In genomic region chr6:140953721-140954120, GRCm38 (mm10) we compare ENCODE assay signal across 14 mouse cellular contexts.
DNase-seq lines count a peak whose midpoint lies in the region; ATAC-seq and TF ChIP-seq lines count a peak whose summit lies in the region.
"Had no signal": no experiment of that assay in that cellular context is flagged by ENCODE, and none has a peak within 500 bp of the region (broad histone marks: within the 10 kb centered on the region; RNA-seq: fewer than 3 reads in every experiment).

No protein-coding gene starts in this region.

- peaks cover 25% of the 10 kb centered on the region for H3K4me1 ChIP-seq in forebrain, embryonic 16.5 days (replicated peaks; ENCODE audit: control insufficient read depth, insufficient read depth, low read length)
- no peaks in the 10 kb centered on the region for H3K4me1 ChIP-seq in lung, postnatal 0 days (ENCODE audit: insufficient read depth, low read depth, low read length)

- no peak for TF ChIP-seq CTCF in left cerebral cortex, adult 2 months (IDR thresholded peaks at IDR 0.05)
- no peak for TF ChIP-seq CTCF in lung, postnatal 0 days (IDR thresholded peaks at IDR 0.05)

- H3K9ac ChIP-seq in forebrain, embryonic 16.5 days (replicated peaks; ENCODE audit: low read depth, low read length), result no peak overlapping the region
- H3K9ac ChIP-seq in lung, postnatal 0 days (replicated peaks; ENCODE audit: low read depth), result no peak overlapping the region
- H3K9ac ChIP-seq: embryonic facial prominence, embryonic 13.5 days had no signal

- peak; percentile 18 for DNase-seq in cerebellum, adult 11-12 months
- no peak for DNase-seq in cerebellum, postnatal 4 days (ENCODE audit: low spot score in 2 of 2)
- DNase-seq in left cerebral cortex, adult 2 months (ENCODE audit: extremely low spot score in 1 of 2, low spot score in 2 of 2), result peak; percentile 10 to 22
- DNase-seq in left cerebral cortex, postnatal 10 days (ENCODE audit: extremely low spot score in 1 of 2, low spot score in 2 of 2), result no peak
- peak; percentile 70 for DNase-seq in NIH3T3 (ENCODE audit: low read depth)
- DNase-seq in lung, postnatal 0 days (ENCODE audit: low spot score), result no peak
- no peak for DNase-seq in retina, postnatal 1 day
- DNase-seq: lung, adult 2 months; thymus, adult 18-20 months had no signal

- H3K9me3 ChIP-seq in forebrain, embryonic 16.5 days (ENCODE audit: control insufficient read depth, low read length), result no peaks in the 10 kb centered on the region
- no peaks in the 10 kb centered on the region for H3K9me3 ChIP-seq in lung, postnatal 0 days (ENCODE audit: low read length)
- H3K9me3 ChIP-seq: embryonic facial prominence, embryonic 13.5 days had no signal

- H3K36me3 ChIP-seq in forebrain, embryonic 16.5 days (ENCODE audit: control insufficient read depth, insufficient read depth), result no peaks in the 10 kb centered on the region
- no peaks in the 10 kb centered on the region for H3K36me3 ChIP-seq in lung, postnatal 0 days (ENCODE audit: insufficient read depth, low read length)
- H3K36me3 ChIP-seq: embryonic facial prominence, embryonic 13.5 days had no signal

- WGBS in forebrain, embryonic 16.5 days, result 38% methylated on average over 1 of the region's 1 CpGs
- 68% methylated on average over 1 of the region's 1 CpGs for WGBS in lung, postnatal 0 days

- ATAC-seq in forebrain, embryonic 16.5 days, result no peak
- ATAC-seq in lung, postnatal 0 days, result no peak
- ATAC-seq: CD4-positive, CD25-positive, alpha-beta regulatory T cell, adult 4 months; inflammation-experienced regulatory T-cells, adult 6 months had no signal

- no peak for TF ChIP-seq EP300 in lung, postnatal 0 days (IDR thresholded peaks at IDR 0.05)

- H3K27ac ChIP-seq in left cerebral cortex, adult 2 months, result no peak overlapping the region
- H3K27ac ChIP-seq in forebrain, embryonic 16.5 days (ENCODE audit: low read length), result peak overlapping the region; percentile 83
- H3K27ac ChIP-seq in lung, postnatal 0 days (ENCODE audit: low read length), result no peak overlapping the region
- H3K27ac ChIP-seq: embryonic facial prominence, embryonic 13.5 days; kidney, postnatal 0 days had no signal

- no peak overlapping the region for H3K4me2 ChIP-seq in forebrain, embryonic 16.5 days (ENCODE audit: low read length)
- no peak overlapping the region for H3K4me2 ChIP-seq in lung, postnatal 0 days (replicated peaks; ENCODE audit: low read depth, low read length)
- H3K4me2 ChIP-seq: embryonic facial prominence, embryonic 13.5 days had no signal

- intact Hi-C loops in left cerebral cortex, adult 2 months (cut with DNase I), result no loop called here
- intact Hi-C loops in left cerebral cortex, postnatal 10 days (cut with DNase I), result no loop called here

- no peaks in the 10 kb centered on the region for H3K27me3 ChIP-seq in forebrain, embryonic 16.5 days (replicated peaks; ENCODE audit: control insufficient read depth, insufficient read depth, low read length)
- no peaks in the 10 kb centered on the region for H3K27me3 ChIP-seq in lung, postnatal 0 days (replicated peaks; ENCODE audit: insufficient read depth, low read length)
- H3K27me3 ChIP-seq: embryonic facial prominence, embryonic 13.5 days had no signal

- no peak overlapping the region for H3K4me3 ChIP-seq in left cerebral cortex, adult 2 months
- no peak overlapping the region for H3K4me3 ChIP-seq in forebrain, embryonic 16.5 days (replicated peaks; ENCODE audit: low read length)
- H3K4me3 ChIP-seq in lung, postnatal 0 days (ENCODE audit: low read depth, low read length), result no peak overlapping the region
- H3K4me3 ChIP-seq: embryonic facial prominence, embryonic 13.5 days had no signal

Comparison
In these comparisons a context has a peak if more than half of its experiments do, and no peak if none do; other contexts are left out.
1. DNase-seq: peak in cerebellum, adult 11-12 months (single experiment), left cerebral cortex, adult 2 months (2 of 2) and NIH3T3 (single experiment); none in cerebellum, postnatal 4 days (0 of 2), left cerebral cortex, postnatal 10 days (0 of 2), lung, postnatal 0 days (single experiment) and retina, postnatal 1 day (single experiment).